21 mouse cellular contexts compared by ENCODE assay signal in the genomic region with DNA sequence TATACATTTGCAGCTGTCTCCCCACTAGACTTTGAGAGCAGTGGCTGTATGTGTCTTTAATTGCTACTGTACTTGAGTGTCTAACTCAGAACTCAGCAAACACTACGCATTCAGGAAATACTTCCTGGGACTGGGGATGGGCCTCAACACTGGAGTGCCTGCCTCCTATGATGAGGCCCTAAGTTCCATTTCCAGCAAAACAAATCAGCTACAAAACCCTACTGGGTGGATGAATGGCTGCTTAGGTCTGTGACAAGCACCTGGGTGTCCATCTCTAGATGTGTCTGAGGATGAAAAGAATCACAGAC. TPM values are rescaled to one million over a fixed set of nuclear protein-coding genes. Genes with fewer than 3 reads are reported as not detected.
"Had no signal": no experiment of that assay in that cellular context is flagged by ENCODE, and none has a peak within 500 bp of the region (broad histone marks: within the 10 kb centered on the region; RNA-seq: fewer than 3 reads in every experiment).

No protein-coding gene starts in this region.

- H3K4me3 ChIP-seq: limb, embryonic 12.5 days; limb, embryonic 15.5 days; lung, embryonic 15.5 days; midbrain, embryonic 12.5 days; midbrain, embryonic 15.5 days; neural tube, embryonic 12.5 days; neural tube, embryonic 15.5 days had no signal

- H3K27ac ChIP-seq: limb, embryonic 12.5 days; limb, embryonic 15.5 days; liver, embryonic 14.5 days; lung, embryonic 15.5 days; midbrain, embryonic 12.5 days; midbrain, embryonic 15.5 days; neural tube, embryonic 12.5 days; neural tube, embryonic 15.5 days had no signal

- H3K4me2 ChIP-seq: limb, embryonic 12.5 days; limb, embryonic 15.5 days; liver, embryonic 11.5 days; lung, embryonic 15.5 days; midbrain, embryonic 12.5 days; midbrain, embryonic 15.5 days; neural tube, embryonic 12.5 days; neural tube, embryonic 15.5 days had no signal

- H3K36me3 ChIP-seq: limb, embryonic 12.5 days; limb, embryonic 15.5 days; lung, embryonic 15.5 days; midbrain, embryonic 12.5 days; midbrain, embryonic 15.5 days; neural tube, embryonic 12.5 days; neural tube, embryonic 15.5 days had no signal

- H3K4me1 ChIP-seq: limb, embryonic 12.5 days; lung, embryonic 15.5 days had no signal

- H3K27me3 ChIP-seq: midbrain, embryonic 15.5 days had no signal

- DNase-seq: left cerebral cortex, postnatal 4 days; liver, postnatal 0 days; lung, postnatal 14 days; lung, postnatal 4 days; right cerebral cortex, adult 18-20 months; right cerebral cortex, postnatal 14 days; right cerebral cortex, postnatal 4 days; spleen, adult 18-20 months; thymus, postnatal 25 days had no signal

- H3K9ac ChIP-seq: limb, embryonic 12.5 days; limb, embryonic 15.5 days; liver, embryonic 14.5 days; liver, postnatal 0 days; lung, embryonic 15.5 days; midbrain, embryonic 12.5 days; midbrain, embryonic 15.5 days; neural tube, embryonic 12.5 days; neural tube, embryonic 15.5 days had no signal

- ATAC-seq: hindbrain, embryonic 16.5 days; liver, postnatal 0 days; midbrain, embryonic 15.5 days had no signal

- H3K9me3 ChIP-seq: limb, embryonic 12.5 days; limb, embryonic 15.5 days; lung, embryonic 15.5 days; midbrain, embryonic 12.5 days; midbrain, embryonic 15.5 days; neural tube, embryonic 12.5 days; neural tube, embryonic 15.5 days had no signal

RNA-seq across cellular contexts. Expression of a gene that starts 2.0 kb away (rescaled TPM):
- polyA plus RNA-seq: hindbrain, embryonic 16.5 days; limb, embryonic 12.5 days; liver, embryonic 11.5 days; liver, postnatal 0 days; midbrain, embryonic 15.5 days; neural tube, embryonic 15.5 days had no signal

RNA-seq across cellular contexts. Expression of a gene that starts 15.0 kb away (rescaled TPM):
- polyA plus RNA-seq: limb, embryonic 12.5 days; limb, embryonic 15.5 days; liver, embryonic 11.5 days; liver, embryonic 14.5 days; liver, postnatal 0 days; lung, embryonic 15.5 days; midbrain, embryonic 12.5 days; neural tube, embryonic 12.5 days; thymus, postnatal 0 days; urinary bladder, adult 2 months had no signal

RNA-seq across cellular contexts. Expression of a gene that starts 26.6 kb away (rescaled TPM):
- polyA plus RNA-seq: limb, embryonic 12.5 days; midbrain, embryonic 12.5 days; neural tube, embryonic 12.5 days had no signal
